Mouse (Mus musculus): ENCODE results near the gene Cd59a. TPM values are rescaled to one million over a fixed set of nuclear protein-coding genes. Genes with fewer than 3 reads are reported as not detected.
"Not testable (repeated sequence)": the region's sequence is repeated elsewhere in the genome, so short reads cannot be mapped to it uniquely, and the experiment has no call there.

Cd59a gene
- polyA plus RNA-seq, 1 experiment from 2014 or later, result 70.8 TPM

DNA sequence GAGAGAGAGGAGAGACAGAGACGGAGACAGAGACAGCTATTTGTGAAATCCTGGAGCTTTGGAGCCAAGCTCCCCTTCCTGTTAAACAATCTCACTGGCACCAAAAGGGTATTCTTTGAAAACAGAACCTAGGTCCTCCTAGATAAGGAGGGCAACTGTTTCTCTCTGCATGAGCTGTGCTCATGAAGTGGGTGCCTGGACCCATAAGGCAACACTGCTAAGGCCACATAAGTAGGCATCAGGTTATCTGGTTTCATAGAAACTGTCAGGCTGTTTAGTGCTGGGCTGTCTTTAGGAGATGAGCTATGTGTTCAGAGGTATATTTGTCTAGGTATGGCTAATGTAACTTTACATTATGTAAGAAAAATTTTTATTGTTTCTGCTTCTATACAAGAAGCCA lies 8.0 kb upstream of the Cd59a start:
- H3K27me3 ChIP-seq (ENCODE audit: insufficient read depth, poor library complexity, severe bottlenecking); H3K27ac ChIP-seq; H3K4me1 ChIP-seq; DNase-seq (ENCODE audit: low spot score); H3K36me3 ChIP-seq; H3K4me3 ChIP-seq; H3K9me3 ChIP-seq: not testable (repeated sequence)
- WGBS, result 79% methylated on average over 1 of the region's 1 CpGs

GRCm38 (mm10) chr2:104093305-104093704 lies 2.3 kb upstream of the Cd59a start:
- H3K4me3 ChIP-seq, result no peak overlapping the region
- H3K4me1 ChIP-seq, result peaks cover 21% of the 10 kb centered on the region
- no peaks in the 10 kb centered on the region for H3K36me3 ChIP-seq
- no peaks in the 10 kb centered on the region for H3K9me3 ChIP-seq
- no peaks in the 10 kb centered on the region for H3K27me3 ChIP-seq (ENCODE audit: insufficient read depth, poor library complexity, severe bottlenecking)
- WGBS, result 84% methylated on average over 2 of the region's 2 CpGs
- H3K27ac ChIP-seq, result no peak overlapping the region
- peak; percentile 51 for DNase-seq (ENCODE audit: low spot score)

- WGBS, result 26% methylated on average over 10 of the region's 10 CpGs
- H3K27ac ChIP-seq, result peak overlapping the region; percentile 92
- DNase-seq (ENCODE audit: low spot score), result peak; percentile 71
- H3K27me3 ChIP-seq (ENCODE audit: insufficient read depth, poor library complexity, severe bottlenecking), result no peaks in the 10 kb centered on the region
- H3K4me1 ChIP-seq, result peaks cover 42% of the 10 kb centered on the region
- no peaks in the 10 kb centered on the region for H3K9me3 ChIP-seq
- H3K4me3 ChIP-seq, result peak overlapping the region; percentile 69
- no peaks in the 10 kb centered on the region for H3K36me3 ChIP-seq
These were observed 655 bp downstream of the Cd59a start for GRCm38 (mm10) chr2:104096256-104096655.

- H3K27ac ChIP-seq, result peak overlapping the region; percentile 92; the same call in 1 of the 2 replicates
- H3K36me3 ChIP-seq; H3K27me3 ChIP-seq (ENCODE audit: insufficient read depth, poor library complexity, severe bottlenecking); H3K9me3 ChIP-seq: not testable (repeated sequence)
- peak; percentile 74 for DNase-seq (ENCODE audit: low spot score)
- peak overlapping the region; percentile 69 for H3K4me3 ChIP-seq
- WGBS, result 49% methylated on average over 1 of the region's 1 CpGs
- H3K4me1 ChIP-seq, result peaks cover 42% of the 10 kb centered on the region
These were observed 1.2 kb downstream of the Cd59a start for GRCm38 (mm10) chr2:104096796-104097195.

- not testable (repeated sequence) for H3K36me3 ChIP-seq; H3K9me3 ChIP-seq; H3K27me3 ChIP-seq (ENCODE audit: insufficient read depth, poor library complexity, severe bottlenecking)
- Histone ChIP-seq H3K27ac (peak overlapping the region; percentile 67), H3K4me1 (peaks cover 45% of the 10 kb centered on the region), H3K4me3 (peak overlapping the region; percentile 39)
- WGBS, result 83% methylated on average over 4 of the region's 4 CpGs
- DNase-seq (ENCODE audit: low spot score), result peak; percentile 73
These were observed 1.8 kb downstream of the Cd59a start for GRCm38 (mm10) chr2:104097396-104097795.

- Histone ChIP-seq H3K4me1 (peaks cover 58% of the 10 kb centered on the region), H3K4me3 (peak overlapping the region; percentile 27; the same call in 1 of the 2 replicates), H3K9me3 (no peaks in the 10 kb centered on the region), H3K27ac (peak overlapping the region; percentile 80), H3K27me3 (ENCODE audit: insufficient read depth, poor library complexity, severe bottlenecking) (no peaks in the 10 kb centered on the region), H3K36me3 (no peaks in the 10 kb centered on the region)
- peak; percentile 91 for DNase-seq (ENCODE audit: low spot score)
- WGBS, result 6% methylated on average over 3 of the region's 3 CpGs
These were observed 3.1 kb downstream of the Cd59a start for GRCm38 (mm10) chr2:104098529-104099230.

DNA sequence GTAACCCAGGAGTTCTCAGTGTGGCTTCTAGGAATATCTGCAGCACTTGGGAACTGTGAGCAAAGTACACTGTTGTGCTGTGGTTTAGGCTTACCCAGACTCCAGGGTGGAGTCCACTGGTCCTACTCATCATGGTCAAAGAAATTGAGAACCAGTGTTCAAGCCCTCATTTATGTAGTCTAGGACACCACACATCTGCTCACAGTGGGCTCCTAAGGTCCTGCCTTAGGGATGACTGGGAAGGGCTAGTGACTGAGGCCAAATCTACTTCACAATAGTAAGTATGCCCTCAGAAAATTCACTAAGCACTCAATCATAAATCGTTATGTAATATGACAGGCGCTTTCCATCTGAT lies 3.6 kb downstream of the Cd59a start:
- Histone ChIP-seq H3K27me3 (ENCODE audit: insufficient read depth, poor library complexity, severe bottlenecking) (no peaks in the 10 kb centered on the region), H3K4me1 (peaks cover 56% of the 10 kb centered on the region), H3K36me3 (peaks cover 2% of the 10 kb centered on the region; the same call in 1 of the 2 replicates), H3K4me3 (peak overlapping the region; percentile 27; the same call in 1 of the 2 replicates), H3K27ac (peak overlapping the region; percentile 80), H3K9me3 (no peaks in the 10 kb centered on the region)
- peak; percentile 68 for DNase-seq (ENCODE audit: low spot score)
- 92% methylated on average over 2 of the region's 2 CpGs for WGBS

DNA sequence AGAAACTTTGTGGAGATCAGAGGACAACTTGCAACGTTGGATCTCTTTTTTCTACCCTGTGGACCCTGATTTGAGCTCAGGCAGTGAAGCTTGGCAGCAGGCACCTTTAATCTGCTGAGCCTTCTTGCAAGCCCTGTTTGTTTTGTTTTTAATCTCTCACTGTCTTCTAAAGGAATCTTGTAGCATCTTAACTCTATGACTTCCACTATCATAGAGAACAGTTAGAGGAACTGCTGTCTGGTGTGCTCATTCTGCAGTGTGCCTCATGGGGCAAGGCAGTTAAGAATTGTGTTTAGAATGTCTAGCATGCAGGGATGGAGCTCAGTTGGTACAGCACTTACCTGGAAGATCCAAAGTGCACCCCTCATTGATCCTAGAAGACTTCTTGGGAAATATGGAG lies 4.3 kb downstream of the Cd59a start:
- H3K27ac ChIP-seq, result peak overlapping the region; percentile 80
- DNase-seq (ENCODE audit: low spot score), result peak; percentile 55
- no peaks in the 10 kb centered on the region for H3K9me3 ChIP-seq
- H3K4me1 ChIP-seq, result peaks cover 56% of the 10 kb centered on the region
- H3K27me3 ChIP-seq (ENCODE audit: insufficient read depth, poor library complexity, severe bottlenecking), result no peaks in the 10 kb centered on the region
- H3K4me3 ChIP-seq, result no peak overlapping the region
- H3K36me3 ChIP-seq, result peaks cover 2% of the 10 kb centered on the region; the same call in 1 of the 2 replicates
- WGBS, result 31% methylated on average over 1 of the region's 1 CpGs

DNA sequence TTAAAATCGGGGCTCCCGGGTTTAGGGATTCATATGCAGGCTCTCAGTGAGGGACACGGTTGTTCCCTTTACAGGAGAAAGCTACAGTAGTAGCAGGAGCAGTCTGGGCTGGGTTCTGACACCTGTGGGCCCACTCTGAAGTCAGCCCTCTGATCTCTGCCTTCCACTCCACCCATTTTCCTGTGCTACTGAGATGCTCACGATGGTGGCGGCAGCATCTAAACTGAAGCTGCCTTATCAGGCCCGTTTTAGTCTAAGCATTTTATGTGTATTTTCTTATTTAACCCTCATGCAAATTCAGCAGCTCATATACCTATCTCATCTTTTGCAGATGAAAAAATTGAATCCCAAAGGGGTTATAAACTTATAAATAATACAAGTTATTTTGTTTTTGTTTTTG lies 9.2 kb downstream of the Cd59a start:
- no peak overlapping the region for H3K4me3 ChIP-seq
- 82% methylated on average over 6 of the region's 6 CpGs for WGBS

DNA sequence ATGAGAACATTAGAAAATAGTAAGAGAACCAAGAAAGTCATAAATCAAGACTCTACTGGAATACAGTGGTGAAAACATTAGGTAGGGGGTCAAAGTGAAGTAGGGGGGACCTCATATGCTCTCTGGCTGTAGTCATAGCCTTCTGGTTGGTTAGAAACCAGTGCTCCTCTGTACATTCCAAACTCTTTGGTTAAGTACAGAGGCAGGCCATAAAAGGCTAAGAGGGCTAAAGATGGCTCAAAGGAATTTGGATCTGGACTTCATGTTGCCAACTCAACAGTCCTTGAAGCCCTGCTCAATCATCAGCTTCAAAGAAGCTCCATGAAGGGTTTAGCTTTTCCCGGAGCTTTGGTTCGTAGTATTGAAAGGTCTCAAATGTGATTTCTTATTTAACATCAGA lies 13.4 kb downstream of the Cd59a start:
- not testable (repeated sequence) for H3K4me3 ChIP-seq

More for the DNA sequence above, 9.2 kb downstream of the Cd59a start:
- H3K9me3 ChIP-seq, result no peaks in the 10 kb centered on the region
- no peaks in the 10 kb centered on the region for H3K27me3 ChIP-seq (ENCODE audit: insufficient read depth, poor library complexity, severe bottlenecking)
- H3K4me1 ChIP-seq, result peaks cover 32% of the 10 kb centered on the region
- H3K36me3 ChIP-seq, result peaks cover 2% of the 10 kb centered on the region; the same call in 1 of the 2 replicates
- H3K27ac ChIP-seq, result no peak overlapping the region
- no peak for DNase-seq (ENCODE audit: low spot score)

GRCm38 (mm10) chr2:104109528-104109927 lies 13.9 kb downstream of the Cd59a start:
- Histone ChIP-seq H3K27ac (peak overlapping the region; percentile 86), H3K27me3 (ENCODE audit: insufficient read depth, poor library complexity, severe bottlenecking) (no peaks in the 10 kb centered on the region), H3K4me1 (peaks cover 12% of the 10 kb centered on the region), H3K9me3 (no peaks in the 10 kb centered on the region), H3K36me3 (peaks cover 19% of the 10 kb centered on the region), H3K4me3 (no peak overlapping the region)
- 35% methylated on average over 2 of the region's 2 CpGs for WGBS
- DNase-seq (ENCODE audit: low spot score), result peak; percentile 77

More for the DNA sequence above, 13.4 kb downstream of the Cd59a start:
- H3K27me3 ChIP-seq (ENCODE audit: insufficient read depth, poor library complexity, severe bottlenecking); H3K9me3 ChIP-seq; DNase-seq (ENCODE audit: low spot score): not testable (repeated sequence)
- WGBS, result 42% methylated on average over 2 of the region's 2 CpGs
- Histone ChIP-seq H3K27ac (peak overlapping the region; percentile 86; the same call in 1 of the 2 replicates), H3K4me1 (peaks cover 12% of the 10 kb centered on the region), H3K36me3 (peaks cover 18% of the 10 kb centered on the region)

DNA sequence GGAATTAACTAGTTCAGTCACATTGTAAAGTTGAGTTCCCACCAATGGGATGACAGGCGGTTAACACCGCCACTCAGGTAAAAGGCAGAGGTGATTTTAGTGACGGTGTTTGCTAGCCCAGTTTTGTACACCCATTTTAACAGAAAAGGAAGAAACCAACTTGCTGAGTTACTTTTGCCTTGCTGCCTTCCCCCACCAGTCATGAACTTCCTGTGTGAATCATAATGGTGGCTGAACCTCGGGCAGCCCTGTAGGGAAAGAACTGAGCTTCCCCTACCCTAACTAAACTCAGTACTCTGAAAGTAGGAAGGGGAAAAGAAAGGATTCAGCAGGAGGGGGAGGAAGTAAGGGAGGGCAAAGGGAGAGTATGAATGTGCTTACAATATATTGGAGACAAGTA lies 14.4 kb downstream of the Cd59a start:
- Histone ChIP-seq H3K4me3 (no peak overlapping the region), H3K27ac (peak overlapping the region; percentile 86), H3K27me3 (ENCODE audit: insufficient read depth, poor library complexity, severe bottlenecking) (no peaks in the 10 kb centered on the region), H3K9me3 (no peaks in the 10 kb centered on the region), H3K36me3 (peaks cover 21% of the 10 kb centered on the region), H3K4me1 (peaks cover 12% of the 10 kb centered on the region)
- no peak for DNase-seq (ENCODE audit: low spot score)
- WGBS, result 70% methylated on average over 4 of the region's 4 CpGs

DNA sequence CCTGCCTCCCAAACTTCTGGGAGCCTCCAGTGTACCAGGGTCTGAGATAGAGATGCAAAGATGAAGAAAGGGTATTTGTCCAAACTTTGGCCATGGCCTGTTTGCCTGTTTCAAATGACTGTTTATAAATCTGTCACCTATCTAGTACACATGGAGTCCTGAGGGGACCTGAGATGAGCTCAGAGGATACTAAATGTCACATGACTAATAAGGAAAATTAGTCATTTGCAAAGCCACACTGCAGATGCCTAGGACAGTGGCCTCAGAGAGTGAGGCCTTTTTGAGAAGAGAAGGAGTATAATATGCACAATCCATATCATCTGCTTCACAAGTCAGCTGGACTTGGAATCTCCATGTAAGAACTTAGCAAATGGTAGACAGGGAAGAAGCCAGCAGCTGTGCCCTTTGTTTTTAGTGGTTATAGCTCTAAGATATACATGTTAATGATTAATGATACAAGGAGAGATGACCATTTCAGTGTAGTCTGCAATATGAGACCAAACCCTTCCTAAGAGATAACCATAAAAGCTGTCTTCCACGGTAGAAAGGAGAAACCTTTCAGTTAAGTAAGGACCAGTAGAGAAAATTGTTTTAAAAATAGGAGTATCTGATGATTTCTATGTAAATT lies 15.7 kb downstream of the Cd59a start:
- no CpG with 5 or more reads among the region's 1 CpGs for WGBS
- H3K9me3 ChIP-seq; DNase-seq (ENCODE audit: low spot score); H3K27me3 ChIP-seq (ENCODE audit: insufficient read depth, poor library complexity, severe bottlenecking); H3K4me3 ChIP-seq; H3K27ac ChIP-seq: not testable (repeated sequence)
- peaks cover 22% of the 10 kb centered on the region for H3K36me3 ChIP-seq
- peaks cover 12% of the 10 kb centered on the region for H3K4me1 ChIP-seq

Measured in heart, embryonic 10.5 days (tissue).